Mouse (Mus musculus) lung, embryonic 14.5 days (tissue): ENCODE measurements at regions not wholly inside any gene's neighbourhood (a gene's known extent, or its start where the extent isn't known, plus 50 kb on each side); places are given as distances from the start of the nearest gene placed in this dataset.

Experiments used
- ATAC-seq: fragments of 200-750 bp; cut with Nextera tagmentation; 2 replicates; pipeline ENCODE4 v1.8.0; 2017; ENCODE audit warnings: mild to moderate bottlenecking, moderate TSS enrichment, moderate library complexity; ENCODE audit not compliant: insufficient read depth
- DNase-seq: peaks from one replicate; pipeline ENCODE4 v3.0.0-alpha.2; 2015
- H3K27ac ChIP-seq: fragments of 300-500 bp; sonication (generic); 2 replicates; pipeline ENCODE4 v1.5.1; 2014; ENCODE audit warnings: low read depth, mild to moderate bottlenecking, moderate library complexity
- H3K27me3 ChIP-seq: fragments of 300-500 bp; sonication (generic); 2 replicates; pipeline ENCODE4 v1.6.1; 2014; ENCODE audit warnings: low read length, control low read depth; ENCODE audit not compliant: insufficient read depth
- H3K36me3 ChIP-seq: fragments of 300-500 bp; sonication (generic); 2 replicates; pipeline ENCODE4 v1.6.1; 2014; ENCODE audit warnings: control low read depth; ENCODE audit not compliant: insufficient read depth
- H3K4me1 ChIP-seq: fragments of 300-500 bp; sonication (generic); 2 replicates; pipeline ENCODE4 v1.6.1; 2014; ENCODE audit warnings: antibody characterized with exemption, control low read depth; ENCODE audit not compliant: insufficient read depth
- H3K4me2 ChIP-seq: fragments of 300-500 bp; sonication (generic); 2 replicates; pipeline ENCODE4 v1.6.1; 2014; ENCODE audit warnings: mild to moderate bottlenecking
- H3K4me3 ChIP-seq: fragments of 300-500 bp; sonication (generic); 2 replicates; pipeline ENCODE4 v1.5.1; 2014; ENCODE audit warnings: low read depth, low read length
- H3K9ac ChIP-seq: fragments of 300-500 bp; sonication (generic); 2 replicates; pipeline ENCODE4 v1.6.1; 2014
- H3K9me3 ChIP-seq: fragments of 300-500 bp; sonication (generic); 2 replicates; pipeline ENCODE4 v1.6.1; 2016; ENCODE audit warnings: low read depth, low read length, control low read depth
- CTCF ChIP-seq: IDR thresholded peaks from 2 replicates; pipeline ENCODE4 v1.5.1; 2016; ENCODE audit warnings: antibody characterized with exemption, low read depth
- WGBS: fragments of 180-500 bp; shearing (Covaris S2); extraction: QIAGEN DNeasy Blood & Tissue Kit; methylation state at CpG from one replicate; pipeline ENCODE4 v1.1.7; 2014; 5-methylcytosine and 5-hydroxymethylcytosine counted together

DNA sequence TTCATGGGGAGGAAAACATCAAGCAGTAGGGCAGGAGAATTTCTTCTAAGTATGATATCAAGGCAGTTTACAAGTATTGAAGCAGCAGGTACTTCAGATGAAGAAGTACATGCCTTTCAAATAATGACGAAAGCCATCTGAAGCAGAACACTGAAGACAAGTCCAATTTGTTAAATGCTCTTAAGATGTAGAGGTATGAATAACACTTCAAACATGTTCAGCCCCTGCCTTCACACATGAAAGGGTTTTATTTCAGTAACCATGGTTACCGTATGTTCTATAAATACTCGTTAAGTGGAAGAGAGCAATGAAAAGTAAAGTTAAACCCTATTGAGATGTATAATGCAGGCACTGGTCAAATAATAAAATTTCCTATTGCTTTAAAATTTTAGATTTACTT, 101.8 kb downstream of the Mospd2 start:
- Histone ChIP-seq H3K27ac (no peak overlapping the region), H3K4me1 (no peaks in the 10 kb centered on the region), H3K36me3 (no peaks in the 10 kb centered on the region), H3K9me3 (no peaks in the 10 kb centered on the region), H3K4me3 (no peak overlapping the region), H3K4me2 (no peak overlapping the region), H3K9ac (no peak overlapping the region), H3K27me3 (no peaks in the 10 kb centered on the region)
- 73% methylated on average over 3 of the region's 3 CpGs for WGBS
- no peak for TF ChIP-seq CTCF
- peak; percentile 60; the same call in 1 of the 2 replicates for ATAC-seq
- DNase-seq, result peak; percentile 1

DNA sequence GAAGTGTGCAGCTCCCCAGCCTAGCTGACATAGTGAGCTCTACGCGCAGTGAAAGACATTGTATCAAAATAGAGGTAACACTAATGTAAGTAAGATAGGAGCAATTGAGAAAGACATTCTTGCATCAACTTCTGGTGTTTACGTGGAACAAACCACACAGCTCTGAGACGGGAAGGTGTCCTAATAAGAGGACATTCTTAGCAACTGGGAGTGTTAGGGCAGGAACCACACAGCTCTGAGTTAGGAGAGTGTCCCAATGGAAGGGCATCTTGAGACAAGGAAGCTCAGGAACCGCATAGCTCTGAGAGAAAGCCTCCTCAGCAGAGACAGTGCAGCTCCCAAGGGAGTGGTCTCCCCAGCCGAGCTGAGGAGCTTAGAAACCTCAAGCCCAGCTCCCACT, 139.8 kb downstream of the Mospd2 start:
- WGBS, result 79% methylated on average over 6 of the region's 6 CpGs
- Histone ChIP-seq H3K4me1 (no peaks in the 10 kb centered on the region), H3K27me3 (no peaks in the 10 kb centered on the region), H3K9ac (no peak overlapping the region), H3K36me3 (no peaks in the 10 kb centered on the region), H3K9me3 (no peaks in the 10 kb centered on the region), H3K27ac (no peak overlapping the region), H3K4me3 (no peak overlapping the region), H3K4me2 (no peak overlapping the region)
- ATAC-seq (no peak), DNase-seq (no peak)
- TF ChIP-seq CTCF, result no peak

DNA sequence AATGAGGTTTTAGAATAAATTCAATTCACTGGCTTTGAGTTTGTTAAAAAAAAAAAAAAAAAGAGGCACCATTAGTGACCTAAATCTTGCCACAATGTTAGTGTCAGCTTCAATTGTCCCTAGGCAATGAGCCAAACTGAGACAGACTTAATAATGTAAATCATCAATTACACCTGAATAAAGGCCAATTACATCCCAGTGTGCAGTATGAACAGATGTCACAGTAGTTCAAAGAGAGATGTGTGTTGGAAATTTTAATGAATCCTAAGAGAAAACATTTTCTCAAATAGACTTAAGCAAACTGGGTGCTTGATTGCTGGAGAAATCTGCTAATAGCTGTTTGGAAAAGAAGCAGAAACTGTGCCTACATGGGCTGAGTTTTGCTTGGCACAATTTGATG, 159.3 kb downstream of the Mospd2 start:
- no peak overlapping the region for H3K27ac ChIP-seq
- DNase-seq (no peak), ATAC-seq (no peak)
- H3K27me3 ChIP-seq, result no peaks in the 10 kb centered on the region
- H3K36me3 ChIP-seq, result no peaks in the 10 kb centered on the region
- no peak overlapping the region for H3K9ac ChIP-seq
- H3K4me1 ChIP-seq, result no peaks in the 10 kb centered on the region
- no peak overlapping the region for H3K4me3 ChIP-seq
- H3K9me3 ChIP-seq, result no peaks in the 10 kb centered on the region
- TF ChIP-seq CTCF, result no peak
- H3K4me2 ChIP-seq, result no peak overlapping the region

DNA sequence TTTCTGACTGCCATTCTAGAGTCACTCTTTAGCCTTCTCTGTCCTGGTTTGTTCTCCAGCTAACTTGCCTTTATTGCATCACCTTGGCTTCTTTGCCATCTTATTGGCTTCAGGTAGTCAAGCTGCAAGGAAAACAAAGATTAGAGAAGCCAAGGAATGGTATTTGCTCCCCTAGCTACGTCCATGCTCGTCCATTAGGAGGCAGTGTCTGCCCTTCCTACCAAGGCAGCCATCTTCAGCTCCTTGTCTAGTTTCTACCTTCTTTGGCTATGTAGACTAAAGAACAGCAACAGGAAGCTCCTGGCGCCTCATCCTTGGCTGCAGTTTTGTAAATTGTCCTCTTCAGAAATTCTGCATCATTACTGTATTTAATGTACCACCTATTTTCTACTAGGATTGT, 192.9 kb downstream of the Mospd2 start:
- WGBS, result 50% methylated on average over 3 of the region's 3 CpGs
- Histone ChIP-seq H3K4me1 (no peaks in the 10 kb centered on the region), H3K36me3 (no peaks in the 10 kb centered on the region), H3K4me3 (no peak overlapping the region), H3K27ac (no peak overlapping the region), H3K27me3 (no peaks in the 10 kb centered on the region), H3K4me2 (no peak overlapping the region), H3K9me3 (no peaks in the 10 kb centered on the region), H3K9ac (no peak overlapping the region)
- DNase-seq (peak; percentile 1), ATAC-seq (no peak)
- peak; percentile 36; the same call in 1 of the 2 replicates for TF ChIP-seq CTCF

DNA sequence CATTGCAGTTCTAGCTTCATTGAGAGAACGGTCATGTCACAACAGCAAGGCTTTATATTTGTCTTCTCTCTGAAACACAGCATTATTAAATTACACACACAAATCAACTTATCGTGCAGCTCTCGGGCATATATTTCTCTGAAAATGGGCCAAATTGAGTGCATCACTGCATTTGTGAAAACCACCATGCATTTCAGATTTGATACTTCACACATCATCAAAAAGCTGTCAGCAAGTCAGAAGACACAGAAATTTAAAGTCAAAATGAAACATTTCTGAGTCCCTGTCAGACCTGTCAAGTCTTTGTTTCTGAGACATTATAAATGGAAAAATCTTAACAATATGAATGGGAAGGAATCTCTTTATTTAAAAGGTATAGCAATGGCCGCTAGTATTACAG, 215.3 kb downstream of the Mospd2 start:
- Histone ChIP-seq H3K9ac (no peak overlapping the region), H3K27me3 (no peaks in the 10 kb centered on the region), H3K4me3 (no peak overlapping the region), H3K27ac (no peak overlapping the region), H3K36me3 (no peaks in the 10 kb centered on the region), H3K9me3 (no peaks in the 10 kb centered on the region), H3K4me1 (no peaks in the 10 kb centered on the region), H3K4me2 (no peak overlapping the region)
- DNase-seq, result no peak
- TF ChIP-seq CTCF, result no peak
- WGBS, result 78% methylated on average over 4 of the region's 4 CpGs
- no peak for ATAC-seq

DNA sequence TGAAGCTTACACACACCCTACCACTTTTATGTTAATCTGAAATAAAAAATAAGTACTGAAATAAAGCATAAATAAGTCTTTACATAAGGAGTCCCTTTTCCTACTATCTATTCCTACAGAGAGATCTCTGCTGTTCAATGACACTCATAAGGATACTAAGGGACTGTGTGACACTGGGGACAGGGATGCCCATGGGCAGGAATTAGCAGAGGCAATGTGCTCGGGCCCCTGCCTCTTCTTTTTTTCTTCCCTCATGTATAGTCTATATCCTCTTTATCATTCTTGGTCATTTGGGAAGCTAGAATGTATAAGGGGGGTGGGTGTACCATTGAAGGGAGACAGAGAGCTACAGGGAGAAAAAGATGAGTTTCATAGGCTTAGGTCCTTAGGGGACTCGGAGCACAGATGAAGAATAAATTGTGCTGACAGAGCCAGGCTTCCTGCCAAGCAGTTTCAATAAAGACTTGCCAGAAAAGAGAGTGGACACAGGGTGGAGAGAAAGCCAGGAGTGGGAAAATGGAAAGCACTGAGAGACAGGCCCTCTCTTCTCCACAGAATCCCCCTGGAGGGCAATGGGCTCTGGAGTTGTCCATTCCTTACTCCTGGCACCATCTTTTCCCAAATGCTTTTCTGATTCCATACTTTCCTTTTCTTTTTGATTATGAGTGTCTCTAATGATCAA, 216.3 kb downstream of the Mospd2 start:
- no peaks in the 10 kb centered on the region for H3K4me1 ChIP-seq
- no peaks in the 10 kb centered on the region for H3K36me3 ChIP-seq
- H3K9ac ChIP-seq, result no peak overlapping the region
- H3K4me3 ChIP-seq, result no peak overlapping the region
- ATAC-seq, result peak; percentile 99
- DNase-seq, result peak; percentile 82
- H3K27me3 ChIP-seq, result no peaks in the 10 kb centered on the region
- WGBS, result 45% methylated on average over 2 of the region's 2 CpGs
- H3K27ac ChIP-seq, result no peak overlapping the region
- no peak for TF ChIP-seq CTCF
- H3K9me3 ChIP-seq, result no peaks in the 10 kb centered on the region
- no peak overlapping the region for H3K4me2 ChIP-seq

DNA sequence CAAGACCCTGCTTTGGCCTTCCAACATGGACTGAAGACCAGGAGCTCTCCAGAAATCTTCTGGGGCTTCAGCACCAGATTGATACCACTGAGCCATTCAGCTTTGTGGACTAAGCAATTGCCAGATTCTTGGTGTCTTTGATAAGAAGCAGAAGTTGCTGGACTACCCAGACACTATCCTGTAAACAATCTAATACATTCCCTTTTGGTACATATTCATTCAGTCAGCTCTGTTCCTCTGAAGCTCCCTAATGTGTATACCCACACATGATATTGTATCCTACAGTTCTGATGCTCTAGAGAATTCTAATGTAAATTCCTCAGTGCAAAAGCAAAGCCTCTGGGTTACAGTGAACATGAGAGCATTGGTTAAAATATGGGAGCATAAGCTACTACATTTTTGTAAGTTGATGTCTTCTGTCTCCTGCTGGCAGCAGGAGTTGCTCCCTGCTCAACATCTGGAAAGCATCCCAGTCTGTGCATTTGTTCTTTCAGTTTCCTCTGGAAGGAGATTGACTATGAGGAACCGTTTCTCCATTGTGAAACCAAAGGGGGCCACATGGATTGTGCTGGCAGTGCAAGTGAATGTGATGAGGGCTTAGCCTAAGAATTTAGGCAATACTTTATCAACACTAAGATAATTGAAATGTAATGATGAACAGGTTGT, 234.5 kb downstream of the Mospd2 start:
- Histone ChIP-seq H3K4me2 (no peak overlapping the region), H3K4me1 (no peaks in the 10 kb centered on the region), H3K27ac (peak overlapping the region; percentile 30; the same call in 1 of the 2 replicates), H3K9me3 (no peaks in the 10 kb centered on the region), H3K9ac (no peak overlapping the region), H3K36me3 (no peaks in the 10 kb centered on the region), H3K4me3 (no peak overlapping the region), H3K27me3 (no peaks in the 10 kb centered on the region)
- WGBS, result 44% methylated on average over 1 of the region's 1 CpGs
- DNase-seq (peak; percentile 65), ATAC-seq (peak; percentile 75; the same call in 1 of the 2 replicates)
- TF ChIP-seq CTCF, result no peak
